Mouse (Mus musculus) urinary bladder, postnatal 14 days (tissue): ENCODE measurements at regions not wholly inside any gene's neighbourhood (a gene's known extent, or its start where the extent isn't known, plus 50 kb on each side); places are given as distances from the start of the nearest gene placed in this dataset.

Experiments used
- DNase-seq: peaks from one replicate; pipeline ENCODE4 v3.0.0; 2021; ENCODE audit warnings: low spot score

- DNase-seq, result no peak
Observed at GRCm38 (mm10) chr1:44388091-44388490, 163.2 kb upstream of the Gulp1 start.

- no peak for DNase-seq
Observed at GRCm38 (mm10) chr1:44392141-44392540, 159.2 kb upstream of the Gulp1 start.

GRCm38 (mm10) chr1:44395538-44395937 lies 155.8 kb upstream of the Gulp1 start:
- DNase-seq, result no peak

DNA sequence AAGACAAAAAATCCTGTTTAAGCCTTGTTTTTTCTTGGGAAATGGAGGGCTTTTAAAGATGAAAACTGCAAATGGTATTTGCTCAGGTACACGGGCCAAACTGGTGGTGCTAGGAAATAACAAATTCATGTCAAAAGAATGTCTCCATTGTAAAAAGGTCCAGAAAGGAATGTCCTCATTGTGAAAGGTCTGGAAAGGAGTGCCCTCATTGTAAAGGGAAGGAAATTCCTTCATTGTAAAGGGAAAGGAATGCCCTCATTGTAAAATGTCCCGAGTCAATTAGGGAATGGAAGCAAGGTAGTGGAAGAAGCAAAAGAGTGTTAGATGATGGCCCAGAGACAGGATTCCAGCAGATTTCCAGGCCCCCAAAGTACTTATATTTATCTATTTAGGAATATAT lies 153.2 kb upstream of the Gulp1 start:
- DNase-seq, result no peak

- peak; percentile 3 for DNase-seq
Observed at GRCm38 (mm10) chr1:44437822-44438221, 113.5 kb upstream of the Gulp1 start.
